Mouse (Mus musculus) liver, embryonic 15.5 days (tissue): ENCODE data around the gene Smoc1. TPM values are rescaled to one million over a fixed set of nuclear protein-coding genes. Genes with fewer than 3 reads are reported as not detected.

Experiments
- ATAC-seq: fragments of 200-750 bp; cut with Nextera tagmentation; 2 replicates; pipeline ENCODE4 v1.8.0; 2017; ENCODE audit warnings: moderate number of reproducible peaks, mild to moderate bottlenecking, moderate library complexity; ENCODE audit not compliant: insufficient read depth
- H3K27ac ChIP-seq: fragments of 300-500 bp; sonication (generic); replicated peaks from 2 replicates; pipeline ENCODE4 v1.5.1; 2015; ENCODE audit warnings: mild to moderate bottlenecking, inconsistent platforms
- H3K27me3 ChIP-seq: fragments of 300-500 bp; sonication (generic); 2 replicates; pipeline ENCODE4 v1.6.1; 2015; ENCODE audit warnings: mild to moderate bottlenecking, inconsistent platforms
- H3K36me3 ChIP-seq: fragments of 300-500 bp; sonication (generic); replicated peaks from 2 replicates; pipeline ENCODE4 v1.6.1; 2015; ENCODE audit warnings: moderate library complexity, mild to moderate bottlenecking, inconsistent platforms
- H3K4me1 ChIP-seq: fragments of 300-500 bp; sonication (generic); replicated peaks from 2 replicates; pipeline ENCODE4 v1.6.1; 2015; ENCODE audit warnings: inconsistent platforms
- H3K4me2 ChIP-seq: fragments of 300-500 bp; sonication (generic); 2 replicates; pipeline ENCODE4 v1.6.1; 2015; ENCODE audit warnings: moderate library complexity, mild to moderate bottlenecking, inconsistent platforms
- H3K4me3 ChIP-seq: fragments of 300-500 bp; sonication (generic); replicated peaks from 2 replicates; pipeline ENCODE4 v1.5.1; 2015; ENCODE audit warnings: mild to moderate bottlenecking, inconsistent platforms
- H3K9ac ChIP-seq: fragments of 300-500 bp; sonication (generic); 2 replicates; pipeline ENCODE4 v1.6.1; 2015; ENCODE audit warnings: moderate library complexity, mild to moderate bottlenecking, inconsistent platforms
- H3K9me3 ChIP-seq: fragments of 300-500 bp; sonication (generic); replicated peaks from 2 replicates; pipeline ENCODE4 v1.6.1; 2016; ENCODE audit warnings: inconsistent platforms
- WGBS: fragments of 180-500 bp; shearing (Covaris S2); methylation state at CpG from one replicate; pipeline ENCODE4 v1.1.7; 2015; ENCODE audit warnings: mixed read lengths; ENCODE audit not compliant: insufficient replicate concordance; 5-methylcytosine and 5-hydroxymethylcytosine counted together
- polyA plus RNA-seq: library from polyadenylated mRNA; unstranded; fragments of >200 nt; fragmentation: Nextera tagmentation; extraction: Ambion mirVana; gene quantifications from 2 replicates; pipeline ENCODE4 v1.2.1, GENCODE M21; 2015

Smoc1 gene
- polyA plus RNA-seq, 1 experiment from 2014 or later = 9.5 TPM

GRCm38 (mm10) chr12:81055000-81055705 lies 28.5 kb downstream of the Smoc1 start:
- 71% methylated on average over 11 of the region's 11 CpGs for WGBS
- no peak overlapping the region for H3K9ac ChIP-seq
- H3K36me3 ChIP-seq = no peaks in the 10 kb centered on the region
- no peak overlapping the region for H3K4me3 ChIP-seq
- no peak overlapping the region for H3K4me2 ChIP-seq
- H3K9me3 ChIP-seq = no peaks in the 10 kb centered on the region
- H3K27me3 ChIP-seq = no peaks in the 10 kb centered on the region
- no peak for ATAC-seq
- no peak overlapping the region for H3K27ac ChIP-seq
- no peaks in the 10 kb centered on the region for H3K4me1 ChIP-seq

- H3K4me3 ChIP-seq = no peak overlapping the region
- H3K4me2 ChIP-seq = no peak overlapping the region
- H3K27me3 ChIP-seq = no peaks in the 10 kb centered on the region
- H3K9me3 ChIP-seq = no peaks in the 10 kb centered on the region
- 68% methylated on average over 2 of the region's 2 CpGs for WGBS
- H3K9ac ChIP-seq = no peak overlapping the region
- ATAC-seq = no peak
- H3K27ac ChIP-seq = no peak overlapping the region
- no peaks in the 10 kb centered on the region for H3K36me3 ChIP-seq
- H3K4me1 ChIP-seq = no peaks in the 10 kb centered on the region
These were observed 29.2 kb downstream of the Smoc1 start for GRCm38 (mm10) chr12:81055811-81056210.

- H3K9me3 ChIP-seq = no peaks in the 10 kb centered on the region
- no peaks in the 10 kb centered on the region for H3K36me3 ChIP-seq
- no peak for ATAC-seq
- no peaks in the 10 kb centered on the region for H3K4me1 ChIP-seq
- H3K27ac ChIP-seq = no peak overlapping the region
- no peak overlapping the region for H3K4me3 ChIP-seq
- no peak overlapping the region for H3K4me2 ChIP-seq
- H3K27me3 ChIP-seq = no peaks in the 10 kb centered on the region
- 44% methylated on average over 4 of the region's 4 CpGs for WGBS
- H3K9ac ChIP-seq = no peak overlapping the region
These were observed 31.0 kb downstream of the Smoc1 start for GRCm38 (mm10) chr12:81057619-81058018.

- no peak overlapping the region for H3K4me2 ChIP-seq
- no peak for ATAC-seq
- H3K4me3 ChIP-seq = no peak overlapping the region
- no peaks in the 10 kb centered on the region for H3K9me3 ChIP-seq
- no peaks in the 10 kb centered on the region for H3K27me3 ChIP-seq
- peaks cover 3% of the 10 kb centered on the region; the same call in 1 of the 2 replicates for H3K4me1 ChIP-seq
- no peak overlapping the region for H3K27ac ChIP-seq
- no peak overlapping the region for H3K9ac ChIP-seq
- WGBS = 79% methylated on average over 3 of the region's 3 CpGs
- H3K36me3 ChIP-seq = no peaks in the 10 kb centered on the region
These were observed 32.0 kb downstream of the Smoc1 start for GRCm38 (mm10) chr12:81058561-81058960.

- 72% methylated on average over 6 of the region's 6 CpGs for WGBS
- Histone ChIP-seq H3K4me1 (peaks cover 3% of the 10 kb centered on the region; the same call in 1 of the 2 replicates), H3K9me3 (no peaks in the 10 kb centered on the region), H3K4me2 (no peak overlapping the region), H3K9ac (no peak overlapping the region), H3K4me3 (no peak overlapping the region), H3K27me3 (no peaks in the 10 kb centered on the region), H3K27ac (no peak overlapping the region), H3K36me3 (no peaks in the 10 kb centered on the region)
- no peak for ATAC-seq
These were observed 35.3 kb downstream of the Smoc1 start for GRCm38 (mm10) chr12:81061831-81062361.

GRCm38 (mm10) chr12:81063336-81063955 lies 36.8 kb downstream of the Smoc1 start:
- H3K36me3 ChIP-seq = no peaks in the 10 kb centered on the region
- H3K4me1 ChIP-seq = peaks cover 3% of the 10 kb centered on the region; the same call in 1 of the 2 replicates
- H3K9ac ChIP-seq = no peak overlapping the region
- no peak overlapping the region for H3K4me2 ChIP-seq
- WGBS = 69% methylated on average over 6 of the region's 6 CpGs
- H3K27me3 ChIP-seq = no peaks in the 10 kb centered on the region
- no peaks in the 10 kb centered on the region for H3K9me3 ChIP-seq
- no peak overlapping the region for H3K27ac ChIP-seq
- no peak overlapping the region for H3K4me3 ChIP-seq
- no peak for ATAC-seq

GRCm38 (mm10) chr12:81074139-81074538 lies 47.5 kb downstream of the Smoc1 start:
- Histone ChIP-seq H3K9me3 (0 out of 2 replicates have a peak, but pooled peaks cover 3% of the 10 kb centered on the region), H3K4me2 (no peak overlapping the region), H3K27me3 (no peaks in the 10 kb centered on the region), H3K4me3 (no peak overlapping the region), H3K27ac (no peak overlapping the region), H3K36me3 (no peaks in the 10 kb centered on the region), H3K9ac (no peak overlapping the region), H3K4me1 (no peaks in the 10 kb centered on the region)
- WGBS = 68% methylated on average over 2 of the region's 2 CpGs
- ATAC-seq = no peak

- no peaks in the 10 kb centered on the region for H3K27me3 ChIP-seq
These were observed 48.3 kb downstream of the Smoc1 start for GRCm38 (mm10) chr12:81074941-81075340.

GRCm38 (mm10) chr12:81077953-81078646 lies 51.5 kb downstream of the Smoc1 start:
- 0 out of 2 replicates have a peak, but pooled peaks cover 4% of the 10 kb centered on the region for H3K9me3 ChIP-seq
- no peaks in the 10 kb centered on the region for H3K36me3 ChIP-seq
- ATAC-seq = no peak
- H3K27me3 ChIP-seq = no peaks in the 10 kb centered on the region
- H3K9ac ChIP-seq = no peak overlapping the region
- 68% methylated on average over 2 of the region's 2 CpGs for WGBS
- H3K4me3 ChIP-seq = no peak overlapping the region
- H3K27ac ChIP-seq = no peak overlapping the region
- H3K4me1 ChIP-seq = no peaks in the 10 kb centered on the region
- H3K4me2 ChIP-seq = no peak overlapping the region

More at GRCm38 (mm10) chr12:81074941-81075340, 48.3 kb downstream of the Smoc1 start:
- no peak overlapping the region for H3K4me3 ChIP-seq
- H3K4me1 ChIP-seq = no peaks in the 10 kb centered on the region
- no peak overlapping the region for H3K9ac ChIP-seq
- H3K4me2 ChIP-seq = no peak overlapping the region
- 0 out of 2 replicates have a peak, but pooled peaks cover 4% of the 10 kb centered on the region for H3K9me3 ChIP-seq
- WGBS = 31% methylated on average over 3 of the region's 3 CpGs
- no peak for ATAC-seq
- no peak overlapping the region for H3K27ac ChIP-seq
- no peaks in the 10 kb centered on the region for H3K36me3 ChIP-seq

- no peaks in the 10 kb centered on the region for H3K36me3 ChIP-seq
- H3K4me3 ChIP-seq = no peak overlapping the region
- WGBS = 48% methylated on average over 5 of the region's 5 CpGs
- no peak overlapping the region for H3K27ac ChIP-seq
- H3K4me2 ChIP-seq = no peak overlapping the region
- no peaks in the 10 kb centered on the region for H3K27me3 ChIP-seq
- H3K9ac ChIP-seq = no peak overlapping the region
- no peaks in the 10 kb centered on the region for H3K4me1 ChIP-seq
- 0 out of 2 replicates have a peak, but pooled peaks cover 4% of the 10 kb centered on the region for H3K9me3 ChIP-seq
- ATAC-seq = no peak
These were observed 53.7 kb downstream of the Smoc1 start for GRCm38 (mm10) chr12:81080345-81080744.

- H3K4me3 ChIP-seq = no peak overlapping the region
- no peak overlapping the region for H3K27ac ChIP-seq
- H3K9me3 ChIP-seq = 0 out of 2 replicates have a peak, but pooled peaks cover 4% of the 10 kb centered on the region
- no peaks in the 10 kb centered on the region for H3K27me3 ChIP-seq
- ATAC-seq = no peak
- 59% methylated on average over 3 of the region's 3 CpGs for WGBS
- no peak overlapping the region for H3K4me2 ChIP-seq
- H3K36me3 ChIP-seq = no peaks in the 10 kb centered on the region
- no peak overlapping the region for H3K9ac ChIP-seq
- no peaks in the 10 kb centered on the region for H3K4me1 ChIP-seq
These were observed 54.4 kb downstream of the Smoc1 start for GRCm38 (mm10) chr12:81081031-81081430.
